Mouse (Mus musculus): ENCODE data around the gene Gm9833. TPM values are rescaled to one million over a fixed set of nuclear protein-coding genes. Genes with fewer than 3 reads are reported as not detected.

The Gm9833 gene
- polyA plus RNA-seq, 1 experiment: not detected

- Histone ChIP-seq H3K27me3 (replicated peaks; ENCODE audit: control insufficient read depth, insufficient read depth, low read length) (no peaks in the 10 kb centered on the region), H3K4me3 (ENCODE audit: insufficient read depth, low read depth, low read length) (no peak overlapping the region), H3K4me1 (ENCODE audit: control insufficient read depth, insufficient read depth, low read length) (0 out of 2 replicates have a peak, but pooled peaks cover 3% of the 10 kb centered on the region), H3K27ac (ENCODE audit: insufficient read depth, low read depth, low read length) (peak overlapping the region; percentile 80; the same call in 1 of the 2 replicates), H3K36me3 (ENCODE audit: control insufficient read depth, insufficient read depth, low read length) (no peaks in the 10 kb centered on the region)
- no peak for TF ChIP-seq CTCF (conservative IDR thresholded peaks at IDR 0.05; ENCODE audit: insufficient read depth, insufficient read length, low read depth, low read length)
- no peak for TF ChIP-seq POLR2A (IDR thresholded peaks at IDR 0.05; ENCODE audit: low read depth, low read length)
- DNase-seq: peak; percentile 63
- 72% methylated on average over 2 of the region's 2 CpGs for WGBS
Observed at GRCm38 (mm10) chr3:10095076-10095622, 7.2 kb downstream of the Gm9833 start.

GRCm38 (mm10) chr3:10099756-10100155, 11.8 kb downstream of the Gm9833 start:
- Histone ChIP-seq H3K4me3 (ENCODE audit: insufficient read depth, low read depth, low read length) (no peak overlapping the region), H3K4me1 (ENCODE audit: control insufficient read depth, insufficient read depth, low read length) (no peaks in the 10 kb centered on the region), H3K36me3 (ENCODE audit: control insufficient read depth, insufficient read depth, low read length) (no peaks in the 10 kb centered on the region), H3K27ac (ENCODE audit: insufficient read depth, low read depth, low read length) (no peak overlapping the region), H3K27me3 (replicated peaks; ENCODE audit: control insufficient read depth, insufficient read depth, low read length) (no peaks in the 10 kb centered on the region)
- no peak for TF ChIP-seq CTCF (conservative IDR thresholded peaks at IDR 0.05; ENCODE audit: insufficient read depth, insufficient read length, low read depth, low read length)
- no peak for DNase-seq
- 95% methylated on average over 5 of the region's 5 CpGs for WGBS

DNA sequence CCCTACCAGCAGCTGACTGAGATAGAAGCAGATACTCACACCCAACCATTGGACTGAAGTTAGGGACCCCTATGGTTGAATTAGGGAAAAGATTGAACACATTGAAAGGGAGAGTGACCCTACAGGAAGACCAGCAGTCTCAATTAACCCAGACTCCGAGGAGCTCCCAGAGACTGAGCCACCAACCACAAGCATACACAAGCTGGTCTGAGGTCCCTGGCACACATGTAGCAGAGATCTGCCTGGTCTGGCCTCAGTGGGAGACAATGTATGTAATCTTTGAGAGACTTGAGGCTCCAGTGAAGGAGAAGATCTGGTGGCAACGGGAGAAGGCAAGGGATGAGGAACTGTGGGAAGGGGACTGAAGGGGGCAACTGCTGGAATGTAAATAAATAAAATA, 23.7 kb downstream of the Gm9833 start:
- TF ChIP-seq POLR2A (IDR thresholded peaks at IDR 0.05; ENCODE audit: low read depth, low read length) (no peak), CTCF (conservative IDR thresholded peaks at IDR 0.05; ENCODE audit: insufficient read depth, insufficient read length, low read depth, low read length) (no peak)
- H3K4me1 ChIP-seq (ENCODE audit: control insufficient read depth, insufficient read depth, low read length): no peaks in the 10 kb centered on the region
- no peak overlapping the region for H3K4me3 ChIP-seq (ENCODE audit: insufficient read depth, low read depth, low read length)
- DNase-seq: no peak
- no peaks in the 10 kb centered on the region for H3K27me3 ChIP-seq (replicated peaks; ENCODE audit: control insufficient read depth, insufficient read depth, low read length)
- WGBS: 62% methylated on average over 2 of the region's 2 CpGs
- H3K27ac ChIP-seq (ENCODE audit: insufficient read depth, low read depth, low read length): no peak overlapping the region
- no peaks in the 10 kb centered on the region for H3K36me3 ChIP-seq (ENCODE audit: control insufficient read depth, insufficient read depth, low read length)

DNA sequence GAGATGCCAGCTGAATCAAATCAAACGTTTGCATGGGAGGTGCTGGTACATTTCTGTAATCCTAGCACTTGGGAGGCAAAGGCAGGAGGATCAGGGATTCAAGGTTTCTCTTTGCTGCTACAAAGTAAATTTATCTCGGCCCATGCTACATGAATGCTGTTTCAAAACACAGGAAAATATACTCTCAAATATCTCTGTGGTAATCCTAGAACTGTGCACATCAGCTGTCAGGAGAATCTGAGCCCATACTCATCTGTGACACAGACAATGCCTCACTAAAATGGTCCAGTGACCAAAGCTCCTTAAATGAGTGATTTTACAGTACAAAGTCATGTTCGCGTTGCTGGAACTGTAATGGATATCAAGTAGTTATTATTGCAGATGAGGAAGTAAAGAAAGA, 24.3 kb downstream of the Gm9833 start:
- no peaks in the 10 kb centered on the region for H3K27me3 ChIP-seq (replicated peaks; ENCODE audit: control insufficient read depth, insufficient read depth, low read length)
- 44% methylated on average over 4 of the region's 4 CpGs for WGBS
- no peak overlapping the region for H3K4me3 ChIP-seq (ENCODE audit: insufficient read depth, low read depth, low read length)
- H3K27ac ChIP-seq (ENCODE audit: insufficient read depth, low read depth, low read length): no peak overlapping the region
- TF ChIP-seq POLR2A (IDR thresholded peaks at IDR 0.05; ENCODE audit: low read depth, low read length) (no peak), CTCF (conservative IDR thresholded peaks at IDR 0.05; ENCODE audit: insufficient read depth, insufficient read length, low read depth, low read length) (no peak)
- H3K4me1 ChIP-seq (ENCODE audit: control insufficient read depth, insufficient read depth, low read length): no peaks in the 10 kb centered on the region
- DNase-seq: no peak
- no peaks in the 10 kb centered on the region for H3K36me3 ChIP-seq (ENCODE audit: control insufficient read depth, insufficient read depth, low read length)

- Histone ChIP-seq H3K27ac (ENCODE audit: insufficient read depth, low read depth, low read length) (no peak overlapping the region), H3K27me3 (replicated peaks; ENCODE audit: control insufficient read depth, insufficient read depth, low read length) (no peaks in the 10 kb centered on the region), H3K36me3 (ENCODE audit: control insufficient read depth, insufficient read depth, low read length) (no peaks in the 10 kb centered on the region), H3K4me1 (ENCODE audit: control insufficient read depth, insufficient read depth, low read length) (no peaks in the 10 kb centered on the region), H3K4me3 (ENCODE audit: insufficient read depth, low read depth, low read length) (no peak overlapping the region)
- 60% methylated on average over 2 of the region's 2 CpGs for WGBS
- DNase-seq: no peak
- TF ChIP-seq POLR2A (IDR thresholded peaks at IDR 0.05; ENCODE audit: low read depth, low read length): no peak
- TF ChIP-seq CTCF (conservative IDR thresholded peaks at IDR 0.05; ENCODE audit: insufficient read depth, insufficient read length, low read depth, low read length): no peak
Observed at GRCm38 (mm10) chr3:10112660-10113059, 24.8 kb downstream of the Gm9833 start.

GRCm38 (mm10) chr3:10116531-10116930, 28.6 kb downstream of the Gm9833 start:
- Histone ChIP-seq H3K27me3 (replicated peaks; ENCODE audit: control insufficient read depth, insufficient read depth, low read length) (no peaks in the 10 kb centered on the region), H3K36me3 (ENCODE audit: control insufficient read depth, insufficient read depth, low read length) (no peaks in the 10 kb centered on the region), H3K27ac (ENCODE audit: insufficient read depth, low read depth, low read length) (no peak overlapping the region), H3K4me3 (ENCODE audit: insufficient read depth, low read depth, low read length) (no peak overlapping the region), H3K4me1 (ENCODE audit: control insufficient read depth, insufficient read depth, low read length) (no peaks in the 10 kb centered on the region)
- TF ChIP-seq CTCF (conservative IDR thresholded peaks at IDR 0.05; ENCODE audit: insufficient read depth, insufficient read length, low read depth, low read length) (no peak), POLR2A (IDR thresholded peaks at IDR 0.05; ENCODE audit: low read depth, low read length) (no peak)
- 96% methylated on average over 12 of the region's 12 CpGs for WGBS
- no peak for DNase-seq

- Histone ChIP-seq H3K27me3 (replicated peaks; ENCODE audit: control insufficient read depth, insufficient read depth, low read length) (no peaks in the 10 kb centered on the region), H3K4me1 (ENCODE audit: control insufficient read depth, insufficient read depth, low read length) (no peaks in the 10 kb centered on the region), H3K4me3 (ENCODE audit: insufficient read depth, low read depth, low read length) (no peak overlapping the region), H3K27ac (ENCODE audit: insufficient read depth, low read depth, low read length) (no peak overlapping the region), H3K36me3 (ENCODE audit: control insufficient read depth, insufficient read depth, low read length) (no peaks in the 10 kb centered on the region)
- no peak for TF ChIP-seq CTCF (conservative IDR thresholded peaks at IDR 0.05; ENCODE audit: insufficient read depth, insufficient read length, low read depth, low read length)
- no peak for TF ChIP-seq POLR2A (IDR thresholded peaks at IDR 0.05; ENCODE audit: low read depth, low read length)
- DNase-seq: no peak
- WGBS: 80% methylated on average over 9 of the region's 9 CpGs
Observed at GRCm38 (mm10) chr3:10121232-10121631, 33.3 kb downstream of the Gm9833 start.

Data from kidney, adult 2 months (tissue).